Mouse (Mus musculus): ENCODE data around the gene Iqck. TPM values are rescaled to one million over a fixed set of nuclear protein-coding genes. Genes with fewer than 3 reads are reported as not detected.

Iqck gene
- polyA plus RNA-seq, 1 experiment: 1.1 TPM

- DNase-seq: no peak
- TF ChIP-seq CTCF (IDR thresholded peaks at IDR 0.05; ENCODE audit: borderline replicate concordance, control insufficient read depth, extremely low read depth, insufficient read depth, low read length, poor library complexity) (no peak), POLR2A (IDR thresholded peaks at IDR 0.05; ENCODE audit: control insufficient read depth, extremely low read depth, insufficient read depth, low read length, poor library complexity) (no peak)
- Histone ChIP-seq H3K4me1 (replicated peaks; ENCODE audit: control insufficient read depth, insufficient read depth, low read length) (0 out of 2 replicates have a peak, but pooled peaks cover 4% of the 10 kb centered on the region), H3K27ac (ENCODE audit: control insufficient read depth, insufficient read depth, low read length) (no peak overlapping the region), H3K4me3 (ENCODE audit: control insufficient read depth, insufficient read depth, low read length) (no peak overlapping the region), H3K27me3 (ENCODE audit: control insufficient read depth, insufficient read depth, low read length) (no peaks in the 10 kb centered on the region), H3K36me3 (ENCODE audit: control insufficient read depth, insufficient read depth, low read length) (no peaks in the 10 kb centered on the region)
- WGBS: 93% methylated on average over 3 of the region's 3 CpGs
These were observed 113.3 kb downstream of the Iqck start for GRCm38 (mm10) chr7:118968870-118969269.

GRCm38 (mm10) chr7:118971499-118971898 is 115.9 kb downstream of the Iqck start:
- no peaks in the 10 kb centered on the region for H3K27me3 ChIP-seq (ENCODE audit: control insufficient read depth, insufficient read depth, low read length)
- no peak overlapping the region for H3K4me3 ChIP-seq (ENCODE audit: control insufficient read depth, insufficient read depth, low read length)
- 94% methylated on average over 8 of the region's 8 CpGs for WGBS
- H3K36me3 ChIP-seq (ENCODE audit: control insufficient read depth, insufficient read depth, low read length): no peaks in the 10 kb centered on the region
- peaks cover 10% of the 10 kb centered on the region for H3K4me1 ChIP-seq (replicated peaks; ENCODE audit: control insufficient read depth, insufficient read depth, low read length)
- TF ChIP-seq CTCF (IDR thresholded peaks at IDR 0.05; ENCODE audit: borderline replicate concordance, control insufficient read depth, extremely low read depth, insufficient read depth, low read length, poor library complexity) (no peak), POLR2A (IDR thresholded peaks at IDR 0.05; ENCODE audit: control insufficient read depth, extremely low read depth, insufficient read depth, low read length, poor library complexity) (no peak)
- no peak for DNase-seq
- H3K27ac ChIP-seq (ENCODE audit: control insufficient read depth, insufficient read depth, low read length): no peak overlapping the region

GRCm38 (mm10) chr7:118972306-118972705 is 116.8 kb downstream of the Iqck start:
- peaks cover 13% of the 10 kb centered on the region for H3K4me1 ChIP-seq (replicated peaks; ENCODE audit: control insufficient read depth, insufficient read depth, low read length)
- TF ChIP-seq POLR2A (IDR thresholded peaks at IDR 0.05; ENCODE audit: control insufficient read depth, extremely low read depth, insufficient read depth, low read length, poor library complexity) (no peak), CTCF (IDR thresholded peaks at IDR 0.05; ENCODE audit: borderline replicate concordance, control insufficient read depth, extremely low read depth, insufficient read depth, low read length, poor library complexity) (no peak)
- H3K4me3 ChIP-seq (ENCODE audit: control insufficient read depth, insufficient read depth, low read length): no peak overlapping the region
- WGBS: 86% methylated on average over 5 of the region's 5 CpGs
- no peaks in the 10 kb centered on the region for H3K27me3 ChIP-seq (ENCODE audit: control insufficient read depth, insufficient read depth, low read length)
- no peak overlapping the region for H3K27ac ChIP-seq (ENCODE audit: control insufficient read depth, insufficient read depth, low read length)
- no peaks in the 10 kb centered on the region for H3K36me3 ChIP-seq (ENCODE audit: control insufficient read depth, insufficient read depth, low read length)
- no peak for DNase-seq

- no peak for TF ChIP-seq POLR2A (IDR thresholded peaks at IDR 0.05; ENCODE audit: control insufficient read depth, extremely low read depth, insufficient read depth, low read length, poor library complexity)
- Histone ChIP-seq H3K36me3 (ENCODE audit: control insufficient read depth, insufficient read depth, low read length) (no peaks in the 10 kb centered on the region), H3K27ac (ENCODE audit: control insufficient read depth, insufficient read depth, low read length) (no peak overlapping the region), H3K4me1 (replicated peaks; ENCODE audit: control insufficient read depth, insufficient read depth, low read length) (peaks cover 13% of the 10 kb centered on the region), H3K4me3 (ENCODE audit: control insufficient read depth, insufficient read depth, low read length) (no peak overlapping the region), H3K27me3 (ENCODE audit: control insufficient read depth, insufficient read depth, low read length) (no peaks in the 10 kb centered on the region)
- no peak for DNase-seq
- 95% methylated on average over 4 of the region's 4 CpGs for WGBS
These were observed 117.8 kb downstream of the Iqck start for GRCm38 (mm10) chr7:118973377-118973776.

- DNase-seq: peak; percentile 6
- peak overlapping the region; percentile 68 for H3K4me3 ChIP-seq (ENCODE audit: control insufficient read depth, insufficient read depth, low read length)
- H3K4me1 ChIP-seq (replicated peaks; ENCODE audit: control insufficient read depth, insufficient read depth, low read length): peaks cover 13% of the 10 kb centered on the region
- H3K36me3 ChIP-seq (ENCODE audit: control insufficient read depth, insufficient read depth, low read length): no peaks in the 10 kb centered on the region
- 69% methylated on average over 3 of the region's 3 CpGs for WGBS
- no peak overlapping the region for H3K27ac ChIP-seq (ENCODE audit: control insufficient read depth, insufficient read depth, low read length)
- no peaks in the 10 kb centered on the region for H3K27me3 ChIP-seq (ENCODE audit: control insufficient read depth, insufficient read depth, low read length)
- TF ChIP-seq POLR2A (IDR thresholded peaks at IDR 0.05; ENCODE audit: control insufficient read depth, extremely low read depth, insufficient read depth, low read length, poor library complexity) (no peak), CTCF (IDR thresholded peaks at IDR 0.05; ENCODE audit: borderline replicate concordance, control insufficient read depth, extremely low read depth, insufficient read depth, low read length, poor library complexity) (no peak)
These were observed 120.3 kb downstream of the Iqck start for GRCm38 (mm10) chr7:118975837-118976236.

- no peaks in the 10 kb centered on the region for H3K36me3 ChIP-seq (ENCODE audit: control insufficient read depth, insufficient read depth, low read length)
- 14% methylated on average over 14 of the region's 14 CpGs for WGBS
- H3K4me1 ChIP-seq (replicated peaks; ENCODE audit: control insufficient read depth, insufficient read depth, low read length): peaks cover 13% of the 10 kb centered on the region
- peak overlapping the region; percentile 68 for H3K4me3 ChIP-seq (ENCODE audit: control insufficient read depth, insufficient read depth, low read length)
- peak; percentile 38 for DNase-seq
- TF ChIP-seq POLR2A (IDR thresholded peaks at IDR 0.05; ENCODE audit: control insufficient read depth, extremely low read depth, insufficient read depth, low read length, poor library complexity) (no peak), CTCF (IDR thresholded peaks at IDR 0.05; ENCODE audit: borderline replicate concordance, control insufficient read depth, extremely low read depth, insufficient read depth, low read length, poor library complexity) (no peak)
- peak overlapping the region; percentile 41; the same call in 1 of the 2 replicates for H3K27ac ChIP-seq (ENCODE audit: control insufficient read depth, insufficient read depth, low read length)
- no peaks in the 10 kb centered on the region for H3K27me3 ChIP-seq (ENCODE audit: control insufficient read depth, insufficient read depth, low read length)
These were observed 121.0 kb downstream of the Iqck start for GRCm38 (mm10) chr7:118976414-118977166.
